Mouse (Mus musculus): ENCODE results near the gene Gm10147. TPM values are rescaled to one million over a fixed set of nuclear protein-coding genes. Genes with fewer than 3 reads are reported as not detected.

Gene Gm10147
- polyA plus RNA-seq (2014; fragmentation: Illumina TruSeq; extraction: RNeasy Lipid Tissue Mini Kit (QIAGEN cat#74804); ENCODE audit: low read depth, low replicate concordance), result not detected

DNA sequence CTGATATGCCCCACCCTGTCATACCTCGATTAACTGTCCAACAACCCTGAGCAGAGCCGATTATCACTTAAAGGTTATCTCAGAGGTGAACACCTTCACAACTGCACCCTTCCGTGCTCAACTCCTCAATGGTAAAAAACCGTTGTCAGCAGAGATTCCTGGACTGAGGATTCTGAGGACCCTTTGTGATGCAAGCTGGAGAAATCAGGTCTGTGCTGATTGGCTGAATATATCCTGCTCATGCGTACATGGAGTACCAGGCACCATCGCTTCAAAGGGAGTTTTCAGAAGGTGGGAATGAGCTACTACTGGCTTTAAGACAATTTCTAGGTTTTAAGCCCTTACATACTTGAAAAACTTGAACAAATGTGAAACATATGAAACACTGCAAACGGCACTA, at the start of gene Gm10147:
Gene Gm10147 (minus strand): TSS at position 101 of the 400 bp plus-strand sequence.

